Mouse (Mus musculus): Measurements from ENCODE around the gene Zdhhc8. TPM values are rescaled to one million over a fixed set of nuclear protein-coding genes. Genes with fewer than 3 reads are reported as not detected.

Zdhhc8 gene
- 9.1 and 9.3 TPM in 2 replicates for polyA plus RNA-seq (2015; fragmentation: Nextera tagmentation; extraction: Ambion mirVana)

DNA sequence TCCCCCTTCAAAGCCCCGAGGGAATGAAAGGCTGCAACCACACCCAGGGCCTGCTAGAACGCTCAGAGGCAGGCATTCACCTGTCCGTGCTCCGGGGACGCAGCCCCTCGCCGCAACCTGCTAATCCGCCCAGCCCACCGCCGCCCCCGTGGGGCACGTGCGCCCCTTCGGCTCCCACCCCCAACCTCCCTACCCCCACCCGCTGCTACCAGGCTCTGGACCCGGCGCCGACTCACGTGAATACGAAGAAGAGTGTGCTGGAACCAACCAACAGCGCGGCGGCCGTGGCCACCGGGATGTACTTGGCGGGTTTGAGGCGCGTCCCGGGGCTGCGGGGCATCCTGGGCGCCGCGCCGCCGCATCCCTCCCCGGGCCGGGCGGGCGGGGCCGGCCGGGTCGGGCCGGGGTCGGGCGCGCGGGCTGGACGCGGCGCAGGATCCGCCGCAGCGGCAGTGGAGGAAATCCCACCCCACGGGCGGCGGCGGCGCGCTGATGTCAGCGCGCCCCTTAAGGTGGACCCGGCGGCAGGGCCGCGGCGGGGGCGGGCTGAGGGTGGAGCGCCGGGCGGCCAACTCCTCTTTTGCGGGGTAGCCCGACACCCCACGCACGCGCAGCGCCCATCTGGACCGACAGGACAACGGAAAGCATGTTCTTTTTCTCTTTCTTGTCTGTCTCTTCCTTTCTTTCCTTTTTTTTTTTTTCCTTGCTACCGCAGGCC, at the start of gene Zdhhc8:
Gene Zdhhc8, minus strand, starts transcription at position 466 of the 718 bp plus-strand sequence.
- peaks cover 17% of the 10 kb centered on the region for H3K36me3 ChIP-seq (ENCODE audit: control insufficient read depth, insufficient read depth, low read length)
- ATAC-seq (ENCODE audit: low read depth), result peak; percentile 92
- peak within 1 kb of the TSS; percentile 87 for H3K4me2 ChIP-seq (ENCODE audit: low read depth, low read length)
- peak within 1 kb of the TSS; percentile 89 for H3K4me3 ChIP-seq (ENCODE audit: low read length)
- peak within 1 kb of the TSS; percentile 90 for H3K9ac ChIP-seq (ENCODE audit: low read length)
- H3K9me3 ChIP-seq (ENCODE audit: control insufficient read depth, low read length), result no peaks in the 10 kb centered on the region
- H3K27me3 ChIP-seq (ENCODE audit: control insufficient read depth, insufficient read depth, low read depth, low read length), result no peaks in the 10 kb centered on the region
- H3K4me1 ChIP-seq (replicated peaks; ENCODE audit: control insufficient read depth, insufficient read depth, low read length), result peaks cover 17% of the 10 kb centered on the region
- WGBS, result under 1% methylated on average over 26 of the region's 79 CpGs
- peak within 1 kb of the TSS; percentile 90 for H3K27ac ChIP-seq (ENCODE audit: low read length)

DNA sequence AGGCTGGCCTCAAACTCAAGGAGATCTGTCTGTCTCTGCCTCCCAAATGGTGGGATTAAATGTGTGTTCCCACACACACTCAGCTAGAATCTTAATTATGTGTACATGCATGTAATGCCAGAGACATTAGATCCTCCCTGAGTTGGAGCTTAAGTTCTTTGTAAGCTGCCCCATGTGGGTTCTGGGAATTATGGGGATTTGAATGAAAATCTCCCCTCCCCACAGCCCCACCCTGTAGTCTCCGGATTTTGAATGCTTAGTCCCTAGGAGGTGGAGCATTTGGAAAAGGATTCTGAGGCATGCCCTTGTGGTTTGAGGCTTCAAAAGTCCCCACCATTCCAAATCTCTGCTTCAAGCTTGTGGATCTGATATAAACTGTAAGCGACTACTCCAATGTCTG, 40.2 kb upstream of the Zdhhc8 start:
- H3K27me3 ChIP-seq (ENCODE audit: control insufficient read depth, insufficient read depth, low read depth, low read length), result no peaks in the 10 kb centered on the region
- H3K4me1 ChIP-seq (replicated peaks; ENCODE audit: control insufficient read depth, insufficient read depth, low read length), result no peaks in the 10 kb centered on the region
- no peak for ATAC-seq (ENCODE audit: low read depth)
- H3K36me3 ChIP-seq (ENCODE audit: control insufficient read depth, insufficient read depth, low read length), result peaks cover 78% of the 10 kb centered on the region
- H3K4me2 ChIP-seq (ENCODE audit: low read depth, low read length), result no peak overlapping the region
- no peak overlapping the region for H3K27ac ChIP-seq (ENCODE audit: low read length)
- no peak overlapping the region for H3K4me3 ChIP-seq (ENCODE audit: low read length)
- H3K9ac ChIP-seq (ENCODE audit: low read length), result no peak overlapping the region
- H3K9me3 ChIP-seq (ENCODE audit: control insufficient read depth, low read length), result no peaks in the 10 kb centered on the region
- 82% methylated on average over 2 of the region's 2 CpGs for WGBS

DNA sequence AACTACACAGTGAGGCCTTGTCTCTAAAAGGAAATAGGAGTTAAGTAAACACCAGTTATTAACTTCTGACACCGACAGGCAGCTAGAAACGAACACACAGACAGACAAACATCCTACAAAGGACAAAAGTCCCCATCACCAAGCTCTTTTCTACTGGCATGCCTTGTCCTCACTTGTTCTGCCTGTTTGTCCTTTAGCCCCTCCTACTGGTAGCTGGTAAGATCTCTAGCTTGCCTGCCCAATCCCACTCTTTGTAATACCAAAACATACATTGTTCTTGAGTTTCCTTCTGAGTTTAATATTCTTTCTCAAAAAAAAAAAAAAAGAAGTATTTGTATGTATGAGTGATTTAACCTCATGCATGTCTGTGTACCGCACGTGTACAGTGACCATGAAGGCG, 33.2 kb upstream of the Zdhhc8 start:
- WGBS, result 77% methylated on average over 5 of the region's 5 CpGs
- no peaks in the 10 kb centered on the region for H3K9me3 ChIP-seq (ENCODE audit: control insufficient read depth, low read length)
- peaks cover 59% of the 10 kb centered on the region for H3K36me3 ChIP-seq (ENCODE audit: control insufficient read depth, insufficient read depth, low read length)

DNA sequence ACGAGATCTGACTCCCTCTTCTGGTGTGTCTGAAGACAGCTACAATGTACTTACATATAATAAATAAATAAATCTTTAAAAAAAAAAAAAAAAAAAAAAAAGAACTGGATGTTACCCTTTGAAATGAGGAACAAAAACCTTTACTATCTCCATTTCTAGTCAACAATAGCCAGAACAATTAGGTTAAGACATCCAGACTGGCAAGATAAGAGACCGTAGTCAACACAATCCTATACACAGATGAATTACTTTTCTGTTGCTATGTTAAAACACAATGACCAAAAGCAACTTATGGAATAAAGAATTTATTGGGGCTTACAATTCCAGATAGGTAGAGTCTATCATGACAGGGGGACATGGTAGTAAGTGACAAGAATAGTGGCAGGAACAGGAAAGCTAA, 30.1 kb upstream of the Zdhhc8 start:
- H3K4me3 ChIP-seq (ENCODE audit: low read length), result no peak overlapping the region
- H3K27ac ChIP-seq (ENCODE audit: low read length), result no peak overlapping the region
- H3K9ac ChIP-seq (ENCODE audit: low read length), result no peak overlapping the region
- 91% methylated on average over 2 of the region's 2 CpGs for WGBS
- H3K4me2 ChIP-seq (ENCODE audit: low read depth, low read length), result no peak overlapping the region
- no peaks in the 10 kb centered on the region for H3K4me1 ChIP-seq (replicated peaks; ENCODE audit: control insufficient read depth, insufficient read depth, low read length)
- ATAC-seq (ENCODE audit: low read depth), result no peak
- H3K27me3 ChIP-seq (ENCODE audit: control insufficient read depth, insufficient read depth, low read depth, low read length), result no peaks in the 10 kb centered on the region
- no peaks in the 10 kb centered on the region for H3K9me3 ChIP-seq (ENCODE audit: control insufficient read depth, low read length)
- peaks cover 52% of the 10 kb centered on the region for H3K36me3 ChIP-seq (ENCODE audit: control insufficient read depth, insufficient read depth, low read length)

More for the DNA sequence above, 33.2 kb upstream of the Zdhhc8 start:
- Histone ChIP-seq H3K4me3 (ENCODE audit: low read length) (no peak overlapping the region), H3K4me2 (ENCODE audit: low read depth, low read length) (no peak overlapping the region), H3K9ac (ENCODE audit: low read length) (no peak overlapping the region), H3K27me3 (ENCODE audit: control insufficient read depth, insufficient read depth, low read depth, low read length) (no peaks in the 10 kb centered on the region), H3K27ac (ENCODE audit: low read length) (no peak overlapping the region), H3K4me1 (replicated peaks; ENCODE audit: control insufficient read depth, insufficient read depth, low read length) (no peaks in the 10 kb centered on the region)
- no peak for ATAC-seq (ENCODE audit: low read depth)

DNA sequence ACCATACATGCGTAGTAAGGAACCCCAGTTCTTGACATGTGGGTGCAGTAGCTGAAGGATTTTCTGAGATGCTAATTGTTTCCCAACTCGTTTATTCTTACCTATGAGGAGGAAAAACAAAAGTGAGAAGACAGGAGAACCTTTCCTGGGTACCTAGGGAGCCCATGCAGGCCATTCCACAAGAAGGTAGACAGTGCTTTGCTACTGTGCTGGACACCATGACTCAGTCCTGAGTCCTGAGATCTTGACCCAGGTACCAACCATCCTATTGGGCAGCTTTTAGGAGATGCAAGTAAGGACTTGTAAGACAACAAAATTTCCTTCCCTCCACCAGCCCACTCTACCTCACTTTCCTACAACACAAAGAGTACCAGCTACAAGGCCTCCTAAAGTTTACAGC, 23.3 kb upstream of the Zdhhc8 start, which contains the start of gene Gm49776:
Gene Gm49776, minus strand, starts transcription at position 101 of the 400 bp plus-strand sequence.
- ATAC-seq (ENCODE audit: low read depth), result no peak
- Histone ChIP-seq H3K27ac (ENCODE audit: low read length) (no peak within 1 kb of the TSS), H3K36me3 (ENCODE audit: control insufficient read depth, insufficient read depth, low read length) (peaks cover 73% of the 10 kb centered on the region), H3K4me2 (ENCODE audit: low read depth, low read length) (no peak within 1 kb of the TSS), H3K27me3 (ENCODE audit: control insufficient read depth, insufficient read depth, low read depth, low read length) (no peaks in the 10 kb centered on the region), H3K9me3 (ENCODE audit: control insufficient read depth, low read length) (no peaks in the 10 kb centered on the region), H3K4me1 (replicated peaks; ENCODE audit: control insufficient read depth, insufficient read depth, low read length) (no peaks in the 10 kb centered on the region), H3K9ac (ENCODE audit: low read length) (no peak within 1 kb of the TSS), H3K4me3 (ENCODE audit: low read length) (no peak within 1 kb of the TSS)
- 93% methylated on average over 2 of the region's 2 CpGs for WGBS

DNA sequence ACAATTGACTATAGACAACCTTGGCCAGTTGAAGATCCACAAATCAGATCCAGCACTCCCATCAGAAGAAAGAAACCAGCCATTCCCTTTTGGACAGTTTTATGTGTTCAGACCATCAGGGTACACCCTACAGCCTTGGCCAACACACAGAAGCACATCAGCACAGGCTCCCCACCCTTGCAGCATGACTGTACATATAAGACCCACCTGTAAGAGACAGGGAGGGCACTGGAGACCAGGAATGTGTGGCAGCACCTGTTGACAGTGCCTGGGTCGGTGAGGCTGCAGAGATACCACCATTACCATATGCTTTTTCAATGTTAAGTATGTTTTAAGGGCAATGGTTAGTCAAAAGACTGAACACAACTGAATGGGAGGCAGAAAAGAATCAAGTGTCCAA, 18.9 kb upstream of the Zdhhc8 start:
- Histone ChIP-seq H3K27me3 (ENCODE audit: control insufficient read depth, insufficient read depth, low read depth, low read length) (no peaks in the 10 kb centered on the region), H3K9ac (ENCODE audit: low read length) (no peak overlapping the region), H3K27ac (ENCODE audit: low read length) (no peak overlapping the region), H3K4me2 (ENCODE audit: low read depth, low read length) (no peak overlapping the region), H3K4me3 (ENCODE audit: low read length) (no peak overlapping the region), H3K36me3 (ENCODE audit: control insufficient read depth, insufficient read depth, low read length) (peaks cover 57% of the 10 kb centered on the region), H3K4me1 (replicated peaks; ENCODE audit: control insufficient read depth, insufficient read depth, low read length) (peaks cover 14% of the 10 kb centered on the region), H3K9me3 (ENCODE audit: control insufficient read depth, low read length) (no peaks in the 10 kb centered on the region)
- 88% methylated on average over 1 of the region's 1 CpGs for WGBS
- no peak for ATAC-seq (ENCODE audit: low read depth)

DNA sequence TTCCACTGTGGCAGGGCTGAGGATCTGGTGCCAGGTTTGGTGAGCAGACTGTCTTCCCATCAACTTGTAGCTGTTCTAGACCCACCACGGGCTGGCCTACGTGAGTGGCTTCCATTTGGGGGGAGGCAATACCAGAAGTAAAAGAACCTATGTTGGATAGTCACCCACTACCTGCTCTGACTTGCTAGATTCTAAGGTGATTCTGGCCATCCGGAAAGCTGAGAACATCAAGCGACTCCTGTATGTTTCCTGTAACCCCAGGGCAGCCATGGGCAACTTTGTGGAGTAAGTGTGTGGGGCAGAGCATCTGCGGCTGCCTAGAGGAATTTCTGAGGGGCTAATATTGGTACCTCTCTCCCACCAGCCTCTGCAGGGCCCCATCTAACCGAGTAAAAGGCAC, 17.8 kb upstream of the Zdhhc8 start:
- Histone ChIP-seq H3K9ac (ENCODE audit: low read length) (no peak overlapping the region), H3K27ac (ENCODE audit: low read length) (no peak overlapping the region), H3K27me3 (ENCODE audit: control insufficient read depth, insufficient read depth, low read depth, low read length) (no peaks in the 10 kb centered on the region), H3K4me1 (replicated peaks; ENCODE audit: control insufficient read depth, insufficient read depth, low read length) (peaks cover 14% of the 10 kb centered on the region), H3K4me2 (ENCODE audit: low read depth, low read length) (no peak overlapping the region), H3K9me3 (ENCODE audit: control insufficient read depth, low read length) (no peaks in the 10 kb centered on the region), H3K4me3 (ENCODE audit: low read length) (no peak overlapping the region), H3K36me3 (ENCODE audit: control insufficient read depth, insufficient read depth, low read length) (peaks cover 47% of the 10 kb centered on the region)
- 78% methylated on average over 6 of the region's 6 CpGs for WGBS
- no peak for ATAC-seq (ENCODE audit: low read depth)

DNA sequence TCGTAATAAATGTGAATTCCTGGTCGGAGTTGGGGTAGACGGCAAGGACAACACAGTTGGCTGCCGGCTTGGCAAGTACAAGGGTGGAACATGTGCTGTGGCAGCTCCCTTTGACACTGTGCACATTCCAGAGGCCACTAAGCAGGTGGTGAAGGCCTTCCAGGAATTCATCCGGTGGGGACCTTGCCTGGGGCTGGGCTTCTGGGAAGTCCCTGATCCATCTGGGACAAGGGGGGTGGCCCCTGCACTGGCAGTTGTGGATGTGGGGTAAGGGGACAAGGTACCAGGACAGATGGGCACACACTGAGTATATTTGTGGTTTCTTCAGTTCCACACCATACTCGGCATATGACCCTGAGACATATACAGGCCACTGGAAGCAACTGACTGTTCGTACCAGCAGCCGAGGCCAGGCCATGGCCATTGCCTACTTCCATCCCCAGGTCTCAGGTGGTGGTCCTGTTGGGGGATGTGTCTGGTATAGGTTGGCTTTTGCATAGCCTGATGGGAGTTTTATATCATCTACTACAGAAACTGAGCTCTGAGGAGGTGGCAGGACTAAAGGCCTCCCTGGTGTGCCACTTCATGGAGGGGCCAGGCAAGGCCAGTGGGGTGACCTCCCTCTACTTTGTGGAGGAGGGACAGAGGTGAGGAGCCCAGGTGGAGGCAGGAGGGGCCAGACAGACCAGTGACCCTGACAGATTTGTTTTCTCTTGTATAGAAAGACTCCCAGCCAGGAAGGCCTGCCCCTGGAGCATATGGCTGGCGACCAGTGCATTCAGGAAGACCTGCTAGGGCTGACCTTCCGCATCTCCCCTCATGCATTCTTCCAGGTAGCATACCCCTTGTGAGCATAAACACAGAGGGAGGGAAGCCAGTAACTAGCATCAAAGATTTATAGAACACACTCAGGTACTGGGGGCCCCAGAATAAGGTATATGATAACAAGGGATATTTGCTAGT, 16.2 kb upstream of the Zdhhc8 start:
- WGBS, result 54% methylated on average over 10 of the region's 10 CpGs
- Histone ChIP-seq H3K9me3 (ENCODE audit: control insufficient read depth, low read length) (no peaks in the 10 kb centered on the region), H3K4me1 (replicated peaks; ENCODE audit: control insufficient read depth, insufficient read depth, low read length) (peaks cover 22% of the 10 kb centered on the region), H3K4me2 (ENCODE audit: low read depth, low read length) (no peak overlapping the region), H3K27ac (ENCODE audit: low read length) (no peak overlapping the region), H3K4me3 (ENCODE audit: low read length) (no peak overlapping the region), H3K27me3 (ENCODE audit: control insufficient read depth, insufficient read depth, low read depth, low read length) (no peaks in the 10 kb centered on the region), H3K36me3 (ENCODE audit: control insufficient read depth, insufficient read depth, low read length) (peaks cover 37% of the 10 kb centered on the region), H3K9ac (ENCODE audit: low read length) (no peak overlapping the region; the same call in 1 of the 2 replicates)
- no peak for ATAC-seq (ENCODE audit: low read depth)

DNA sequence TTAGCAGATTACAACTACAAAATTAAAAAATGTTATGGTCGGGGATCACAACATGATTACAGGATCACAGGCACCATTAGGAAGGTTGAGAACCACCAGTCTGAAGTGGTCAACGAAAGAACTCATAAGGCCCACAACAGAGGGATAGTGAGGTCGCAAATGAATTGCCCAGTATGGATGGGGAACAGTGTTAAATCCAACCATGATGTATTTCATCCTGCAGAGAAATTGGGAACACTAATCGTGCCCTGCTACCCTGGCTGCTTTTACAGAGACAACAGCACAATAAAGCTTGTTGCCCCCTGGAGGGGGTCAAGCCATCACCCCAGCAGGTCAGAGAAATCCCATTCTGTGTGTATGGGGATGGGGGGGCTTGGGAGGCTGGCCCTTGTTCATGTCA, 15.3 kb upstream of the Zdhhc8 start:
- H3K4me3 ChIP-seq (ENCODE audit: low read length), result peak overlapping the region; percentile 96

More for the DNA sequence above, 15.3 kb upstream of the Zdhhc8 start:
- H3K27me3 ChIP-seq (ENCODE audit: control insufficient read depth, insufficient read depth, low read depth, low read length), result no peaks in the 10 kb centered on the region
- H3K4me1 ChIP-seq (replicated peaks; ENCODE audit: control insufficient read depth, insufficient read depth, low read length), result peaks cover 22% of the 10 kb centered on the region
- H3K9ac ChIP-seq (ENCODE audit: low read length), result peak overlapping the region; percentile 93
- H3K27ac ChIP-seq (ENCODE audit: low read length), result no peak overlapping the region
- H3K9me3 ChIP-seq (ENCODE audit: control insufficient read depth, low read length), result no peaks in the 10 kb centered on the region
- WGBS, result 56% methylated on average over 4 of the region's 4 CpGs
- no peak for ATAC-seq (ENCODE audit: low read depth)
- peak overlapping the region; percentile 91 for H3K4me2 ChIP-seq (ENCODE audit: low read depth, low read length)
- peaks cover 39% of the 10 kb centered on the region for H3K36me3 ChIP-seq (ENCODE audit: control insufficient read depth, insufficient read depth, low read length)
